Mouse (Mus musculus) small intestine, adult 2 months (tissue): Measurements from ENCODE around the gene Ehd4.

Experiments used
- CTCF ChIP-seq: fragments of 200-500 bp; IDR thresholded peaks from 2 replicates; pipeline ENCODE4 v1.5.1; 2012; ENCODE audit warnings: low read depth, mild to moderate bottlenecking, control low read depth, inconsistent platforms, low read length, moderate library complexity, mixed read lengths; ENCODE audit not compliant: insufficient replicate concordance, insufficient read length; ENCODE audit errors: extremely low read depth
- POLR2A ChIP-seq: fragments of 200-500 bp; IDR thresholded peaks from 2 replicates; pipeline ENCODE4 v1.6.1; 2012; ENCODE audit warnings: low read depth, mild to moderate bottlenecking, control low read depth, inconsistent platforms, low read length, moderate library complexity

GRCm38 (mm10) chr2:120139091-120139490, 15.3 kb downstream of the Ehd4 start:
- TF ChIP-seq CTCF (no peak), POLR2A (no peak)
